Mouse (Mus musculus): ENCODE measurements around the gene Prokr1.

The Prokr1 gene

DNA sequence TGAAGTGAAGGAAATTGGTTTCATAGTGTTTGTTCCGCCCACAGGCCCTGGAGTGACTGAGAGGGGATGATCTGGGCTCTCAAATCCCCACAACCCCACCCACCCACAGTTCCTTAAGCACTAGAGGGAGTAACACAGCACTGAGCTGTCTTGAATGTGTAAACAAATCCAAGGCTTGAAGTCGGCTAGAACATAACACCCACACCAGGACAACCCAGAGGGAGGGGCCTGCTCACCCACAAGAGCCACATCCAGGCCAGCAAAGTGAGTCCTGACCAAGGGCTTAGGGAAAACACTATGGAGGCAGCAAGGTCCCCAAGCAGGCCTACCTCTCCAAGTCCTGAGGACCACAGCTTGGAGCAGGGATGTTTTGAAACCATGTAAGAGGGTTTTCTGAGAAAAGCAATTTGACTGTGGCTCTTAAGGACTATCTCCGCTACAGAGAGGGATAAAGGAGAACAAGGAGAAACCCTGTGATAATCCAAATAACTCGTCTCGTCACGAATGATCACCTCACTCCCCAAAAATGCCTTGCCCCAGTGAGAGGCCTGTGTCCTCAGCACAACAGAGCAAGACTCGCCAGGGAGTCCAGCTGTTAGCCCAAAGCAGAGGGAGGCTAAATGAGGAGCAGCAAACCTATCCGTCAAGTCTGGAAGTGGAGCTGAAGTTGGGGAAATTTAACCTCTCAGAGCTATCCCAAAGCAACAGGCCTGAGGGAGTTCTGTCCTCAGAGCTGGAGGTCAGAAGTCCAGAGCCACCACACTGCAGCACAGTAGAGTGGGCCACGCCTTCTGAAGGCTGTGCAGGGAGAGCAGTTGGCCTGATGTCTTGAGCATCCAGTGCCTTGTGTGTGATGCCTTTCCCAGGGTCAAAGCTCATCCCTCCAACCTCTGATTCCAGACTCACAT, 22.6 kb downstream of the Prokr1 start:
- no peak for DNase-seq

DNA sequence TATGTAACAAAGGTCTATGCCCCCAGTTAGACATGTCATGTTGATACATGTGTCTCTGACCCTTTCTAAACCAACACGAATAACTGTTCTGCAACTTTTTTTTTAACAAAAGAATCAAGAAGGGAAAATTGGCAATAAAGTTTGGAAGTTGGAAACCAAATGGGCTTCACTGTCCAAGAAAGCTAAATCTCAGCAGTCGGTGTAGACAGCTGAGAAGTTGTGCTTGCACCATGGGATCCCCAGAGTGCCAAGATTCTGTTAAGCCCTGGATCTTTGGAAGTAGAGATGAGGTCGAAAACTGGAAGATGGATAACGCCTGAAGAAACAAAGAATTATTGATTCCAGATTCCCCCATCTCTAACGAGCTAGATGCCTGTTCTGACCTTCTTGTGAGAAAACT, 25.4 kb downstream of the Prokr1 start:
- DNase-seq: no peak

DNA sequence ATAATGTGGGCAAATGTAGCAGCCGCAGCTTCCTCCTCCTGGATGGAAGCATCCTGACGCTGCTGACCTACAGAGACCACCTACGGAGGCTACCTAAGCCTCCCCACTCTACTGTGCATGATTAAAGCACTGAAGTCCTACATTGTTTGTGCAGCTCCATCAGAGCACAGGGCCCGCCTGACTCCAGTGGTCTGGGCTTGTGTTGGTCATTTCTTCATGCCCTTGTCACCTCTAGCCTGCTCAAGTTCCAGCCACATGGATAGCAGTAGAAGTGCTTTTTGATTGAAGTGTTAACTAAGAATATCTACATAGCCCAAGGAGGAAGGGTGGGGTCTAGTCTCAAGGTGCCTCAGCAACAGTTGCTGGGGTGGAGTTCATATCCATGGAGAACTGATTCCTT, 26.2 kb downstream of the Prokr1 start:
- DNase-seq: no peak

DNA sequence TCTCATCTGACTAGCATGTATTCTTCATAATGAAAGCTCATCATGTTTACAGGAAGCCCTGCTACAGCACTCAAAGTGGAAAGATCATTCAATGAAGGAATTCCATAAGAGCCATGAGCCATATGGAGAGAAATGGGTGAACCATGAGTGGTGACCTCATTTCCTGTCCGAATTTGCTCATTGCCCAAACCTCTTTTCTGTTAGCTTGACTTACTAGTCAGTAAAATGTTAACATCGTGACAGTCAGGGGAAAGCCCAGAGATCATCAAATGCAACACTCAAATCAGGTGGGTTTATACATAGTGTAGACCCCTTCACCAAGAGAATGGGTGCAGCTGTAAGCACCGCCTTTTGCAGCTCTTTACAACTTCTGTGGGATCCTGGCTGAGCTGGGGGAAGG, 36.8 kb downstream of the Prokr1 start:
- no peak for DNase-seq

- no peak for DNase-seq
Observed at GRCm38 (mm10) chr6:87552054-87552807, 38.3 kb downstream of the Prokr1 start.

DNA sequence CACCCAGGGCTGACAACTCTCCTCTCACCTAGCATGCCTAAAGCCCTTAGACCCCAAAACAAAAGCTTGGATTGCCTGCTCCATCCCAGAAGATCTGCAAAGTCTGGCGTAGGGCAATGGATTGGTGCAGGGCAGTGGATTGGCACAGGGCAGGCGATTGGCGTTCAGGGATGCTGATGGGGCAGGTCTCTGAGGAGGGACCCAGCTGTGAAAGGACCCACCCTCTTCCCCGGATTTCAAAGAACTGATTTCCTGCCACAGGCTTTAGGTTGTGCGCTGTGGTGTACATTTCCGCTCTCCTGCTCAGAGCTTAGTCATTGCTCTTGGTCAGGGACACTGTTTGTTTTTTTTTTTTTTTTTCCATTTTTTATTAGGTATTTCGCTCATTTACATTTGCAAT, 42.7 kb downstream of the Prokr1 start:
- no peak for DNase-seq

GRCm38 (mm10) chr6:87547431-87547830, 43.1 kb downstream of the Prokr1 start:
- no peak for DNase-seq

DNA sequence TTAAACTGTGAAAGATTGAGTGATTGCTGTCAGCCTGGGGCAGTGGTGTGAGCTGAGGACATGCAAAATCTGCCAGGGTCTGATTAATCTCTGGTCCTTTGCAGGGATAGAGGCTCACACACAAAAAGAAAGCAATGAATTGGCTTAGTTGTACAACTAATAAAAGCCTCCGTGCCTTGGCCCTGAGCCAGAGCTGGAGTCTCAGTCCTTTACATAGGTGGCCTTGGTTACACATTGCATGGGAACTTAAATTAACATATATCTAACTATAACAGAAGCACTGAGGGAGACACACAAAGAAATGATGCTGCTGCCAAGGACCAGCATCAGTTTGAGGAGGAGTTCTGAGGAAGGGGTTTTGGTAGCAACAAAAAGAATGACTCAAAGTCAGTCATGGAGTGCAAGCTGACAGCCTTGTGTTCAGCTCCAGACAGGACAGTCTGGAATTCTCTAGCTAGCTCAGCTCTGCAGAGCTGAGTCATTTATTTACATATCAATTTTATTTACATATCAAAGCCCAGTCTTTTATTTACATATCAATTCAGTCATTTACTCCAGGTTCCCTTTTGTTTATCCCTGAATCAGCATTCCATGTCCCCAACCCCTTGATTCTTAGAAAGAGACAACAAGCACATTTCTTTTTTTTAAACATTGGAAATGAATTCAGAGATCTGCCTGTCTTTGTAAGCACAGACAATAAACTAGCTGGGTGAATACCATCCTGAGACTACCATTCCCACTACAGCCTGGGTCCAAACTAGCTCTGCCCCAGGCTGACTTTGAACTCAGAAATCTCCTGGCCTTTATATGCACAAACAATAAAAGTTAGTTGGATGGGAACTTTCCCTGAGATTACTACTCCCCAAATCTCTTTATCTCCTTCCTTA, 45.0 kb downstream of the Prokr1 start:
- DNase-seq: no peak

DNA sequence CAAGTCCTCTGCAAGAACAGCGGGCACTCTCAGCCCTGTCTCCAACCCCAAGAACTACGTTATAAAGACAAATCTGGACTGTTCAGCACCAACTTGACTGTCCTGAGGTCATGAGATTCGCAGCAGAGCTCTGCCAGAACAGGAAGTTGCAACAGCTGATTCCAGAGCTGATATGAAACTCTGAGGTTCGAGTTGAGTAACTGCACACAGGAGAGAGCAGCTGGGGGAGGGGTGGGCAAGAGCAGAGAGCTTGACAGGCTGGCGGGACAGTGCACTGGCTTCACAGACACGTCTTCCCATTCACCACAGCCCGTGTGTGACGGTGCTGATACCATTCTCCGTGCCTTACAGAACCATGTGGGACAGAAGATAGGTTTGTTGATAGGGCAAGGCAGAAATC, 48.5 kb downstream of the Prokr1 start:
- DNase-seq: no peak

GRCm38 (mm10) chr6:87541171-87541571, 49.4 kb downstream of the Prokr1 start:
- no peak for DNase-seq

- DNase-seq: no peak
Observed at GRCm38 (mm10) chr6:87538376-87539270, 51.9 kb downstream of the Prokr1 start.

- no peak for DNase-seq
Observed at GRCm38 (mm10) chr6:87537678-87538077, 52.9 kb downstream of the Prokr1 start.

- no peak for DNase-seq
Observed at GRCm38 (mm10) chr6:87536270-87536669, 54.3 kb downstream of the Prokr1 start.

GRCm38 (mm10) chr6:87535651-87536050, 54.9 kb downstream of the Prokr1 start:
- DNase-seq: no peak

GRCm38 (mm10) chr6:87534855-87535575, 55.5 kb downstream of the Prokr1 start:
- DNase-seq: no peak

DNA sequence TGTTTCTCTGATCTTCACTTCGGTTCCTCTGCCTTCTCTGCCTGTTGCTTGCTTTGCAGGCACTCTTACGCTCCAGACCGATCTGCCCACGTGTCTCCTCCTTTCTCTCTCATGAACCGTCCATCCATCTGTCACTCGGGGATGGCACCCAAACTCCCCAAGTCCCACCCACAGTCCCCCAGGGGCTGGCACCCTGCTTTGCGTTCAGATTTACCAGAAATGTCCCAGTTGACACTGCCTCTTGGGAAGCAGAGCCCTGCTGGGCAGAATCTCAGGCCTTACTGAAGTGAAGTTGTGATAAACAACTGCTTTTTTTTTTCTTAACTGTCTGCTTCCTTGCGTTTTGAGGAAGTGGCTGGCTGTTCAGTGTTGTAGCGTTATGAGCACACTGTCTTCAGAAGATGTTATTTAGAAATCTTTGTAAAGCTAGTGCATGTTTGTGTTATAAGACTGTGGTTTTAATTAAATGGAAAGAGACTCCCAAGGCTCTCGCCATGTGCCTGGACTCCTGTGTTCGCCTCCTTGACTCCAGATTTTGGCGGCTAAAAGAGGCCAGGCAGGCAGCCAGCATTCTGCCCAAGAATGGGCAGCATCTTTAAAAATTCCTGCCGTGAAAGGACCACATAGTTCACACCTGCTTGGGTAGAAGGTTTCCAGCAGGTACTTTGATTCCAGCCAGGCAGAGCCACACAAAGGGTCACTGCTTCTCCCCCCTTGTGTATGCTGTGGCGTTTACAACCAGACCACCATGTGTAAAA, 57.4 kb downstream of the Prokr1 start, which contains the start of gene Arhgap25:
TSS of gene Arhgap25 (minus strand) at position 307 of the 758 bp plus-strand sequence.
- DNase-seq: no peak

DNA sequence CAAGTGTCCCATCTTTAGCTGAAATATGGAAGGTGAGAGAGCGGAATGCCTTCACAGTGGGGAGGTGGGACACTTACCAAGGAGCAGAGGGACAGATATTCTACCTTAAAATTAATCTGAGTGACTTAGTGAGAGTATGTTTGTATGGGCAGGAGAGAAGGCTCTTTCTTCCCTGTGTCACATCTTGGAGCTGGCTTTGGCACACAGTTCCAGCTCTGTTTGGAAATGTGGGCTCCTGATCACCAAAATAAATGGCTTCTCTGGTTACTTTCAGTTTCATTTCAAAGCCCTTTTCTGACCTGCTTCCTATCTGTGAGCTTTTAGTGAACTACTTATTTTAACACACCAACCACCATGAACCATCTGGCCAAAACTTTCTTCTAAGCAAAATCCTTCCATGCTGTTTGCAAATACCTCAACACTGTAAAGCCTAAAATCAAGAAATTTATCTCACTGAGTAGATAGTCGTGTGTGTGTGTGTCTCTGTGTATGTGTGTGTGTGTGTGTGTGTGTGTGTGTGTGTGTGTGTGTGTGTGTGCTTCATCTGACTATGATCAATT, 59.0 kb downstream of the Prokr1 start:
- DNase-seq: no peak

DNA sequence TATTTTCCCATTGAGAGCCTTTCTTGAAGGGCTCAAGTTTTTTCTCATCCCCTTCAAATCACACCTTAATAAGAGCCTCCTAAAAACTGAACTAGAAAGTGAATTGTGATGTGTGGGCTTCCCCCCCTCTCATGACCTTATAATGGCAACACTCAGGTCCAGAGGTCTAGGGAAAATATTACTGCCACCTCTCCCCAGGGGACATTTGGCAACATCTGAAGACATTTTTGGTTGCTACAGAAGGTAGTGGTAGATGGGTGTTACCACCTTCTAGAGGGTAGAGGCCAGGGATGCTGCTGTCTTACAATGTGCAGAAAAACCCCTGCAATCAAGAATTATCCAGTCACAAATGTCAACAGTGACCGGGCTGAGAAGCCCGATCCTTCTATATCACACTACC, 60.2 kb downstream of the Prokr1 start:
- DNase-seq: no peak
